Mouse (Mus musculus) lung, postnatal 0 days (tissue): ENCODE measurements around the gene Txlng.

Source experiments
- CTCF ChIP-seq: IDR thresholded peaks from 2 replicates; pipeline ENCODE4 v1.5.1; 2016; ENCODE audit warnings: antibody characterized with exemption, mild to moderate bottlenecking
- EP300 ChIP-seq: IDR thresholded peaks from 2 replicates; pipeline ENCODE4 v1.6.1; 2016; ENCODE audit warnings: antibody characterized with exemption, mild to moderate bottlenecking, control low read depth

DNA sequence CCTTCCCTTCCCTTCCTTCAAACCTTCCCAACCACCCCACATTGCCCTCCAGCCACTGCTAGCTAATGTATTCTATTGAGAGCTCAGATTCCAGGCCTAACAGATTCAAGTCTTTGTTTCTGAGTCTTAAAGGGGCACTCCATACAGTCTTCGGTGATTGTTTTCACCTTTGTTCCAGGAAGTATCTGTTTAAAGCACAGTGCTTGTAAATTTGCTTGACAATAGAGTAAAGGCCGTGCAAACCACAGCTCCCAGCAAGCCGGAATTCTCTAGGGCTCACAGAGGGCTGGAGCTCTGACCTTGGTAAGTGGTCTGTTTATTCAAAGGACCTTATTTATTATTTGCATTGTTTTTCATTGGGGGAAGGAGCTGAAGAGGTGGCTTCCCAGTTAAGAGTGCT is 2.8 kb upstream of the Txlng start:
- TF ChIP-seq CTCF (no peak), EP300 (no peak)
